In genomic region chrX:159697030-159697454, GRCm38 (mm10) we compare ENCODE assay signal across 8 mouse cellular contexts.
DNase-seq lines count a peak whose midpoint lies in the region; ATAC-seq and TF ChIP-seq lines count a peak whose summit lies in the region.

No protein-coding gene starts in this region.

- WGBS in midbrain, embryonic 14.5 days = 20% methylated on average over 4 of the region's 4 CpGs

- H3ac ChIP-seq in myocyte (ENCODE audit: control insufficient read depth, insufficient read length) = no peak overlapping the region

- H3K27me3 ChIP-seq in myocyte (ENCODE audit: control insufficient read depth, insufficient read depth, insufficient read length) = no peaks in the 10 kb centered on the region
- no peaks in the 10 kb centered on the region for H3K27me3 ChIP-seq in midbrain, embryonic 14.5 days (ENCODE audit: control insufficient read depth, insufficient read depth, low read length)

- H3K4me3 ChIP-seq in myocyte = no peak overlapping the region
- H3K4me3 ChIP-seq in midbrain, embryonic 14.5 days (replicated peaks; ENCODE audit: low read depth, low read length) = no peak overlapping the region

- no peak overlapping the region for H3K9ac ChIP-seq in midbrain, embryonic 14.5 days (replicated peaks; ENCODE audit: low read length)

- no peak for TF ChIP-seq POLR2A in myocyte (IDR thresholded peaks at IDR 0.05; ENCODE audit: insufficient read length, low read depth)

- H3K4me1 ChIP-seq in midbrain, embryonic 14.5 days (ENCODE audit: control insufficient read depth, insufficient read depth, low read length) = 0 out of 2 replicates have a peak, but pooled peaks cover 2% of the 10 kb centered on the region

- no peaks in the 10 kb centered on the region for H3K9me3 ChIP-seq in midbrain, embryonic 14.5 days (ENCODE audit: control insufficient read depth, low read length)

- ATAC-seq in activated CD4-positive, CD25-positive, alpha-beta regulatory T cell, adult 4 months = peak; percentile 75
- ATAC-seq in midbrain, embryonic 14.5 days (ENCODE audit: low FRiP score, low TSS enrichment) = no peak
- no peak; the same call in 1 of the 2 replicates for ATAC-seq in megakaryocyte-erythroid progenitor cell, adult 5-6 weeks (replicated peaks; ENCODE audit: low FRiP score, low TSS enrichment, poor library complexity, severe bottlenecking)

- DNase-seq in CD4-positive helper T cell, adult 2 months (ENCODE audit: low read depth, low spot score) = peak; percentile 75
- peak; percentile 13 for DNase-seq in kidney, adult 18-20 months
- DNase-seq in midbrain, embryonic 14.5 days = no peak
- DNase-seq in MN1 (ENCODE audit: low spot score) = no peak
- DNase-seq in adrenal gland, postnatal 36 days = no peak

- H3K4me2 ChIP-seq in myocyte (ENCODE audit: low read depth) = peak overlapping the region; percentile 69
- no peak overlapping the region for H3K4me2 ChIP-seq in midbrain, embryonic 14.5 days (ENCODE audit: low read length)

- peaks cover 49% of the 10 kb centered on the region for H3K79me2 ChIP-seq in myocyte (ENCODE audit: control insufficient read depth, insufficient read depth)

- no peak overlapping the region for H3K27ac ChIP-seq in midbrain, embryonic 14.5 days (replicated peaks; ENCODE audit: low read depth, low read length)

- H3K36me3 ChIP-seq in myocyte (ENCODE audit: control insufficient read depth, insufficient read depth) = no peaks in the 10 kb centered on the region
- no peaks in the 10 kb centered on the region for H3K36me3 ChIP-seq in midbrain, embryonic 14.5 days (ENCODE audit: control insufficient read depth, insufficient read depth, low read length)

TF ChIP-seq in myocyte, 11 proteins besides CTCF, POLR2A, EP300 and RAD21:
- peak in 2 of 3 experiments; percentile 55 to 65 for TF ChIP-seq MYOD1 (IDR thresholded peaks at IDR 0.05; ENCODE audit: control insufficient read depth in 1 of 3, insufficient read length in 2 of 3, low read depth in 2 of 3)
- TF ChIP-seq USF1 (IDR thresholded peaks at IDR 0.05; ENCODE audit: low read depth) = peak; percentile 30
- TF ChIP-seq MYOG (IDR thresholded peaks at IDR 0.05; ENCODE audit: control insufficient read depth in 1 of 3, insufficient read depth in 1 of 3, insufficient read length in 2 of 3, low read depth in 2 of 3) = peak; percentile 25 to 76 (median 58)
- no peak for TF ChIP-seq TCF12 (IDR thresholded peaks at IDR 0.05; ENCODE audit: insufficient read depth, poor library complexity, severe bottlenecking)

Comparison
In these comparisons a context has a peak if more than half of its experiments do, and no peak if none do; other contexts are left out.
1. DNase-seq: peak in CD4-positive helper T cell, adult 2 months (single experiment) and kidney, adult 18-20 months (single experiment); none in midbrain, embryonic 14.5 days (single experiment), MN1 (single experiment) and adrenal gland, postnatal 36 days (0 of 2).